Mouse (Mus musculus) CH12.LX (cell line): ENCODE data around the gene Gas8. TPM values are rescaled to one million over a fixed set of nuclear protein-coding genes. Genes with fewer than 3 reads are reported as not detected.

Experiments used
- DNase-seq: peaks from one replicate; pipeline ENCODE4 v3.0.0-alpha.2; 2013; ENCODE audit errors: extremely low read depth
- H3K27ac ChIP-seq: 2 replicates; pipeline ENCODE4 v1.5.1; 2012; ENCODE audit warnings: low read depth, mild to moderate bottlenecking, control low read depth, moderate library complexity; ENCODE audit not compliant: insufficient read depth
- H3K27me3 ChIP-seq: replicated peaks from 2 replicates; pipeline ENCODE3; 2012; ENCODE audit warnings: inconsistent platforms
- H3K36me3 ChIP-seq, 2 experiments: replicated peaks in 1 of 2; 2 replicates each; pipeline versions ENCODE3 to v1.6.1; 2012; ENCODE audit warnings: inconsistent platforms in 1 of 2, low read length in 1 of 2, mild to moderate bottlenecking in 1 of 2, mixed read lengths in 1 of 2, moderate library complexity in 1 of 2; ENCODE audit not compliant: control insufficient read depth in 1 of 2, insufficient read depth in 1 of 2
- H3K4me1 ChIP-seq, 2 experiments: 2 replicates each; pipeline ENCODE4 v1.6.1; 2012; ENCODE audit warnings: inconsistent platforms in 1 of 2, moderate library complexity in 1 of 2; ENCODE audit not compliant: insufficient read depth in 2 of 2, control insufficient read depth in 1 of 2
- H3K4me2 ChIP-seq: 2 replicates; pipeline ENCODE4 v1.6.1; 2012; ENCODE audit warnings: low read depth, mild to moderate bottlenecking, control low read depth; ENCODE audit not compliant: poor library complexity, insufficient read depth, severe bottlenecking
- H3K4me3 ChIP-seq, 3 experiments: fragments of 150-350 bp in 1 of 3; sonication (generic) in 1 of 3; replicated peaks in 1 of 3; 2 replicates each; pipeline versions ENCODE3 to v1.5.1; 2011 to 2012; ENCODE audit warnings: low read depth in 2 of 3, low read length in 2 of 3, mild to moderate bottlenecking in 2 of 3, moderate library complexity in 2 of 3, control low read depth in 1 of 3, improper control_type of control experiment in 1 of 3, inconsistent platforms in 1 of 3, mixed read lengths in 1 of 3; ENCODE audit not compliant: poor library complexity in 1 of 3
- H3K79me2 ChIP-seq: replicated peaks from 2 replicates; pipeline ENCODE4 v1.6.1; 2012; ENCODE audit warnings: mild to moderate bottlenecking, moderate library complexity; ENCODE audit not compliant: control insufficient read depth, poor library complexity, insufficient read depth, severe bottlenecking; ENCODE audit errors: extremely low read depth
- H3K9ac ChIP-seq: 2 replicates; pipeline ENCODE4 v1.6.1; 2012; ENCODE audit warnings: low read depth, mild to moderate bottlenecking, control low read depth, moderate library complexity; ENCODE audit not compliant: insufficient read depth
- H3K9me3 ChIP-seq: replicated peaks from 2 replicates; pipeline ENCODE3; 2012; ENCODE audit warnings: low read length, inconsistent platforms, mixed read lengths
- CHD2 ChIP-seq: IDR thresholded peaks from 2 replicates; pipeline ENCODE4 v1.6.1; 2011; ENCODE audit warnings: low read length, improper control_type of control experiment
- CTCF ChIP-seq, 2 experiments: IDR thresholded peaks in 1 of 2; conservative IDR thresholded peaks in 1 of 2; 2 replicates each; pipeline ENCODE4 v1.5.1; 2011 to 2012; ENCODE audit warnings: low read depth in 2 of 2, low read length in 2 of 2, improper control_type of control experiment in 1 of 2, inconsistent platforms in 1 of 2, mild to moderate bottlenecking in 1 of 2, moderate library complexity in 1 of 2
- EP300 ChIP-seq: IDR thresholded peaks from 2 replicates; pipeline ENCODE4 v1.6.1; 2011; ENCODE audit warnings: low read length, improper control_type of control experiment
- ETS1 ChIP-seq: conservative IDR thresholded peaks from 2 replicates; pipeline ENCODE4 v1.6.1; 2012; ENCODE audit warnings: low read depth, mild to moderate bottlenecking, inconsistent platforms, low read length, improper control_type of control experiment, moderate library complexity
- HCFC1 ChIP-seq: IDR thresholded peaks from 2 replicates; pipeline ENCODE4 v1.6.1; 2012; ENCODE audit warnings: low read depth, mild to moderate bottlenecking, inconsistent platforms, low read length, improper control_type of control experiment
- JUN ChIP-seq: IDR thresholded peaks from 2 replicates; pipeline ENCODE4 v1.6.1; 2011; ENCODE audit warnings: low read depth, mild to moderate bottlenecking, low read length, improper control_type of control experiment, moderate library complexity; ENCODE audit not compliant: insufficient read depth
- MAFK ChIP-seq: IDR thresholded peaks from 2 replicates; pipeline ENCODE4 v1.6.1; 2011; ENCODE audit warnings: low read length, improper control_type of control experiment; ENCODE audit not compliant: insufficient replicate concordance
- MAZ ChIP-seq: IDR thresholded peaks from 2 replicates; pipeline ENCODE4 v1.6.1; 2012; ENCODE audit warnings: low read depth, mild to moderate bottlenecking, inconsistent platforms, low read length, improper control_type of control experiment, moderate library complexity
- MYC ChIP-seq: IDR thresholded peaks from 2 replicates; pipeline ENCODE4 v1.6.1; 2011; ENCODE audit warnings: low read depth, mild to moderate bottlenecking, improper control_type of control experiment, low read length
- POLR2AphosphoS2 ChIP-seq: IDR thresholded peaks from 2 replicates; pipeline ENCODE4 v1.6.1; 2011; ENCODE audit warnings: low read depth, low read length, improper control_type of control experiment
- RAD21 ChIP-seq: IDR thresholded peaks from 2 replicates; pipeline ENCODE4 v1.6.1; 2011; ENCODE audit warnings: low read depth, mild to moderate bottlenecking, low read length, improper control_type of control experiment, moderate library complexity
- SIN3A ChIP-seq: IDR thresholded peaks from 2 replicates; pipeline ENCODE4 v1.6.1; 2012; ENCODE audit warnings: low read length, improper control_type of control experiment, inconsistent platforms
- UBTF ChIP-seq: IDR thresholded peaks from 2 replicates; pipeline ENCODE4 v1.6.1; 2012; ENCODE audit warnings: low read depth, mild to moderate bottlenecking, inconsistent platforms, low read length, improper control_type of control experiment, moderate library complexity
- USF1 ChIP-seq: IDR thresholded peaks from 2 replicates; pipeline ENCODE4 v1.6.1; 2014; ENCODE audit warnings: low read depth, mild to moderate bottlenecking, inconsistent platforms, low read length, improper control_type of control experiment
- USF2 ChIP-seq: conservative IDR thresholded peaks from 2 replicates; pipeline ENCODE4 v1.6.1; 2011; ENCODE audit warnings: low read depth, low read length, improper control_type of control experiment
- ZNF384 ChIP-seq: IDR thresholded peaks from 2 replicates; pipeline ENCODE4 v1.6.1; 2012; ENCODE audit warnings: low read depth, low read length, improper control_type of control experiment, inconsistent platforms
- dilution Hi-C: fragments of 300-500 bp; cut with MboI; formaldehyde crosslinking; loops from 2 replicates; pipeline ENCODE4 v1.14.3; 2020; ENCODE audit warnings: low sequenced_read_pairs; ENCODE audit not compliant: extremely low pct_unique_long_range_greater_than_20kb, extremely low pct_ligation_motif_present
- in situ Hi-C: fragments of 300-500 bp; cut with MboI; formaldehyde crosslinking; loops from 3 replicates; pipeline ENCODE4 v1.14.3; 2019; ENCODE audit warnings: low sequenced_read_pairs, low pct_ligation_motif_present, low pct_unique_long_range_greater_than_20kb, mixed read lengths
- polyA plus RNA-seq: library from polyadenylated mRNA; unstranded; fragments of >175 nt; gene quantifications from 2 replicates; pipeline ENCODE4 v1.2.1, GENCODE M21; 2012; ENCODE audit warnings: low read depth; ENCODE audit not compliant: insufficient read length
- total RNA-seq, 2 experiments: library from RNA; depleted of rRNA; stranded (reverse); fragments of 300-350 nt in 1 of 2; fragments of >200 nt in 1 of 2; gene quantifications; 2 replicates each; pipeline ENCODE4 v1.2.3; 2012 to 2014

The Gas8 gene
- total and polyA plus RNA-seq, 3 experiments, result 6.0 to 22.0 (median 15.2) TPM

DNA sequence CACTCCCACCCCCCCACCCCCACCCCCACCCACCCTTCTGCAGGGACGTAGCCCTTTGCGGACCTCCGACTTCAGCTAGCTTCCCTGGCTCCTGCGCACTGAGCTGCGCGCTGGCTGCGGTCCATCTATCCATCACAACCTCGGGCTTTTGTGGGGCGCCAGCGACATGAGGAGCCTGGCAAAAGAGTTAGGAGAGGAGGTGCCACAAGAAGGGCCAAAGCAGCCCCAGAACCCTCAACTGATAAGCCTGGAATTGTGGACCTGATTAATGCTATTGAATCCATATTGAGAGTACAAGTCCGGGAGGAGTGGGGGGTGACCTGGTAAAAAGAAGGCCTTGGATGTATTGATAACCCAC, 3.1 kb upstream of the Gas8 start:
- 0 out of 2 replicates have a peak, but pooled peaks cover 6% of the 10 kb centered on the region for H3K79me2 ChIP-seq
- H3K4me1 ChIP-seq, result peaks cover 6 to 16% of the 10 kb centered on the region in 2 experiments
- H3K27me3 ChIP-seq, result peaks cover 51% of the 10 kb centered on the region
- DNase-seq, result no peak
- dilution Hi-C loops, result no loop called here
- in situ Hi-C loops, result no loop called here
- H3K4me2 ChIP-seq, result peak overlapping the region; percentile 58; the same call in 1 of the 2 replicates
- TF ChIP-seq MAFK (no peak), USF1 (no peak)
- H3K4me3 ChIP-seq, result no peak overlapping the region
- H3K9ac ChIP-seq, result no peak overlapping the region
- H3K27ac ChIP-seq, result no peak overlapping the region
- H3K36me3 ChIP-seq, result peaks cover 1 to 6% of the 10 kb centered on the region in 2 experiments
- no peaks in the 10 kb centered on the region for H3K9me3 ChIP-seq

DNA sequence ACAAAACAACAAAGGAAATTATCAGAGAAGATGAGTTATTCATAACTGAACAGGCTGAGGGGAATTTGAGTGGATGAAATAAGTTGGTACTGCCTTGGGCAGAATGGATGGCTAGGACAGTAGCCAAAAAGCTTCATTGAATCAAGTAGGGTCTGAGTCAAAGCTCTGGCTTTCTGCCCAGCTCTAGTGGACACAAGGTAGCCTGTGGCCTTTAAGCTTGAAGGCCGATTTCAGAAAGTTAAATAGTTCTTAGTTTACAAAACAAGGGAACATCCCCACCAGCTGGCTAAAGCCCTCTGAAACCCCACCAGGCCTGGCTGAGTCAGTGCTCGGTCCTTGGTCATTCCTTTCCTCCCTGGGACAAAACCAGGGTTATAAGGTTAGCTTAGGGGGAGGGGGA, 2.0 kb upstream of the Gas8 start:
- in situ Hi-C loops (no loop called here), dilution Hi-C loops (no loop called here)
- peaks cover 3 to 11% of the 10 kb centered on the region in 2 experiments for H3K36me3 ChIP-seq
- H3K79me2 ChIP-seq, result 0 out of 2 replicates have a peak, but pooled peaks cover 6% of the 10 kb centered on the region
- H3K9me3 ChIP-seq, result no peaks in the 10 kb centered on the region
- H3K9ac ChIP-seq, result no peak overlapping the region
- H3K4me2 ChIP-seq, result no peak overlapping the region
- no peak overlapping the region for H3K27ac ChIP-seq
- H3K4me3 ChIP-seq, result no peak overlapping the region
- peaks cover 51% of the 10 kb centered on the region for H3K27me3 ChIP-seq
- peaks cover 6 to 16% of the 10 kb centered on the region in 2 experiments for H3K4me1 ChIP-seq
- no peak for DNase-seq
- TF ChIP-seq UBTF (no peak), POLR2AphosphoS2 (no peak), JUN (no peak), RAD21 (no peak), MYC (no peak), SIN3A (no peak), USF2 (no peak), CTCF (conservative IDR thresholded peaks at IDR 0.05 in 1 of 2, IDR thresholded peaks at IDR 0.05 in 1 of 2; ENCODE audit: low read depth in 2 of 2, low read length in 2 of 2) (no peak), ETS1 (no peak), CHD2 (no peak), EP300 (no peak), MAFK (no peak), MAZ (no peak)

DNA sequence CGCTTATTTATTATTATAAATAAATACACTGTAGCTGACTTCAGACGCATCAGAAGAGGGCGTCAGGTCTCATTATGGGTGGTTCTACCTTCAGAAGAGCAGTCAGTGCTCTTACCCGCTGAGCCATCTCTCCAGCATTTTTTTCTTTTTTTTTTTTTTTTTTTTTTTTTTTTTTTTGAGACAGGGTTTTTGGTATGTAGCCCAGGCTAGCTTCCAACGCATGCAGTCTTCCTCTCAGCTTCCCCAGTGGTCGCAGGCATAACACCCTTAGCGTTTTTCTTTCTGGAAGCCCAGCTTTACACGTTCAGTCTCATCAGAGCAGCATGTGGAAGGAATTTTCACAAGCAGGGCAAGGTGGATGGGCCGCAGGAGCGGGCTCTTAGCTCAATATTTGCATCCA, 462 bp upstream of the Gas8 start:
- Histone ChIP-seq H3K9ac (peak overlapping the region; percentile 40; the same call in 1 of the 2 replicates), H3K27me3 (peaks cover 44% of the 10 kb centered on the region), H3K79me2 (0 out of 2 replicates have a peak, but pooled peaks cover 6% of the 10 kb centered on the region), H3K4me1 (peaks cover 6 to 21% of the 10 kb centered on the region in 2 experiments), H3K27ac (no peak overlapping the region), H3K36me3 (peaks cover 15 to 25% of the 10 kb centered on the region in 2 experiments), H3K4me2 (peak overlapping the region; percentile 87), H3K4me3 (peak overlapping the region in 2 of 3 experiments; percentile 16 to 28), H3K9me3 (no peaks in the 10 kb centered on the region)
- in situ Hi-C loops, result no loop called here
- DNase-seq, result no peak
- TF ChIP-seq HCFC1, result no peak
- TF ChIP-seq MAFK, result no peak
- TF ChIP-seq ZNF384, result peak; percentile 78
- dilution Hi-C loops, result no loop called here
